Mouse (Mus musculus) cerebral cortex, adult 2 months (tissue): ENCODE results near the gene Usp21.

Source experiments
- WGBS: fragments of 180-500 bp; shearing (Covaris S2); methylation state at CpG from one replicate; pipeline ENCODE4 v1.1.7; 2018; 5-methylcytosine and 5-hydroxymethylcytosine counted together

Gene Usp21

GRCm38 (mm10) chr1:171287136-171288081, at the start of gene Usp21:
TSS of gene Usp21 (minus strand) at chr1:171287991.
- under 1% methylated on average over 49 of the region's 49 CpGs for WGBS

- 2% methylated on average over 4 of the region's 4 CpGs for WGBS
Measured at GRCm38 (mm10) chr1:171330216-171330560, 42.4 kb upstream of the Usp21 start.

GRCm38 (mm10) chr1:171329433-171330215, 41.8 kb upstream of the Usp21 start:
- 1% methylated on average over 58 of the region's 61 CpGs for WGBS

- WGBS: under 1% methylated on average over 39 of the region's 48 CpGs
Measured at GRCm38 (mm10) chr1:171328839-171329432, 41.1 kb upstream of the Usp21 start, which contains the start of gene Dedd. TSS of gene Dedd (plus strand) at chr1:171329145.

GRCm38 (mm10) chr1:171328244-171328643, 40.5 kb upstream of the Usp21 start:
- 12% methylated on average over 9 of the region's 9 CpGs for WGBS

- 68% methylated on average over 4 of the region's 4 CpGs for WGBS
Measured at GRCm38 (mm10) chr1:171326588-171326987, 38.8 kb upstream of the Usp21 start.

- 86% methylated on average over 2 of the region's 2 CpGs for WGBS
Measured at GRCm38 (mm10) chr1:171325571-171325970, 37.8 kb upstream of the Usp21 start.

- WGBS: 88% methylated on average over 1 of the region's 1 CpGs
Measured at GRCm38 (mm10) chr1:171322012-171322411, 34.2 kb upstream of the Usp21 start.

GRCm38 (mm10) chr1:171320151-171320550, 32.4 kb upstream of the Usp21 start:
- WGBS: 28% methylated on average over 5 of the region's 5 CpGs

GRCm38 (mm10) chr1:171319748-171320147, 32.0 kb upstream of the Usp21 start:
- 30% methylated on average over 7 of the region's 7 CpGs for WGBS

- 42% methylated on average over 2 of the region's 2 CpGs for WGBS
Measured at GRCm38 (mm10) chr1:171309321-171309720, 21.5 kb upstream of the Usp21 start.

- 71% methylated on average over 5 of the region's 5 CpGs for WGBS
Measured at GRCm38 (mm10) chr1:171306157-171306556, 18.4 kb upstream of the Usp21 start.

- 79% methylated on average over 3 of the region's 3 CpGs for WGBS
Measured at GRCm38 (mm10) chr1:171298226-171298625, 10.4 kb upstream of the Usp21 start.

GRCm38 (mm10) chr1:171295063-171295402, 7.2 kb upstream of the Usp21 start:
- 9% methylated on average over 3 of the region's 3 CpGs for WGBS

GRCm38 (mm10) chr1:171294298-171295062, 6.7 kb upstream of the Usp21 start, which contains the start of gene Ufc1:
TSS of gene Ufc1 (minus strand) at chr1:171295024.
- WGBS: under 1% methylated on average over 42 of the region's 42 CpGs

- 16% methylated on average over 5 of the region's 5 CpGs for WGBS
Measured at GRCm38 (mm10) chr1:171293906-171294297, 6.1 kb upstream of the Usp21 start.

- 52% methylated on average over 3 of the region's 3 CpGs for WGBS
Measured at GRCm38 (mm10) chr1:171293351-171293750, 5.6 kb upstream of the Usp21 start.

GRCm38 (mm10) chr1:171288328-171288727, 537 bp upstream of the Usp21 start:
- 62% methylated on average over 4 of the region's 4 CpGs for WGBS

- WGBS: 81% methylated on average over 19 of the region's 19 CpGs
Measured at GRCm38 (mm10) chr1:171286517-171286916, 1.3 kb downstream of the Usp21 start.

GRCm38 (mm10) chr1:171285096-171285892, 2.5 kb downstream of the Usp21 start:
- WGBS: 71% methylated on average over 20 of the region's 20 CpGs

GRCm38 (mm10) chr1:171284491-171284890, 3.3 kb downstream of the Usp21 start:
- 77% methylated on average over 15 of the region's 15 CpGs for WGBS
